Mouse (Mus musculus): ENCODE data around the gene Tcerg1l.

DNA sequence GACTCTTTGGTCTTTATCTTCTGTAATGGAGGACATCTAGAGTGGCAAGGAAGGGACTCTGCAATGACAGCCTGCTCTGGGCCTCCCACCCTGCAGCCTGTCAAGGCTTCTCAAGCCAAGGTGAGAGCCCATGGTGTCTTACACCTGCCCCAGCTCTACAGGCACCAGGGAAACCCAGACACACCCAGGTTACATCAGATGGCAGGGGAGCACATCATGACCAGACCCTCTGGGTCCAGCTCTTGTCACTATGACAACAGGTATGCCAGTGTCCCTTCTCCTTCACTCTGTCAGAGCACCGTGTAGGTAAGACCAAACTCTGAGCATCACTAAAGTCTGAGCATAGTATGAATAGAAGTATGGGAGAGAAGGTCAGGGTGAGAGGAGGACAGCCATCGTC lies 218.9 kb downstream of the Tcerg1l start:
- TF ChIP-seq POLR2A (IDR thresholded peaks at IDR 0.05; ENCODE audit: insufficient read depth, low read depth, low read length) (no peak), CTCF (IDR thresholded peaks at IDR 0.05; ENCODE audit: insufficient read depth, low read depth, low read length) (no peak)

All from olfactory bulb, adult 2 months (tissue).